Mouse (Mus musculus): ENCODE data around the gene Fgf7.

Fgf7 gene

DNA sequence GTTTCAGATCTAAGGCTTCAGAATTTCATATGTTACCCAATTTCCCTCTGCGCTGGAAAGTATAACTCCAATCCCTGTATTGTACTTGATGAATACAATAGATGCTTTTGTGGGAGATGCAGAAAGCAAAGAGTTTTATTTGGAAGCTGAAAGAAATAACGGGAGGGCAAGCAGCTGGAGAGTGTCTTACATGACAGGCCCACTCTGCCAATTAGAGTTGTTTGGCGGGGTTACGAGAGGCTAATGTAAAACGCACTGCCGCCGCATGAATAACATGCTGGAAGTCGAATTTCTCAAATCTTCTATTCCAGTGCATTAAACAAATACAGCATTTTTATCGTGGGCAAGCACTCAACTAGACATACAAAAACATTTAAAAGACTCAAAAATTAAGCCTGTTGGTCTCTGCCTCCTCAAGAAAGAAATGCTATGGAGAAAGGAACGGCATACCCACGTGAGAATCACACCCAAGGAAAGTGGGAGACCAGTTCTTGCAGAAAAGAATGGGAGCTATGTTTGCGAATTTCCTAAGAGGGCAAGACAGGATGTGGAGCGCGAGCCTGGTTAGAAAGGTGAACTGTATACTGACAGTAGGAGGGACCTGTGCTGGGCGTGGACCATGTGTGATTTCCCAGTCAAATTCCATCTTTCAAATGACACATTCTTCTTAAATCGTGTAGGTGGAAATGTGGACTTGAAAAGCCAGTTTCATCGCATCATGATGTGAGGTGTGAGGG, 26.7 kb downstream of the Fgf7 start:
- DNase-seq, result peak; percentile 17

- no peak for DNase-seq
These were observed 28.4 kb downstream of the Fgf7 start for GRCm38 (mm10) chr2:126062876-126063275.

DNA sequence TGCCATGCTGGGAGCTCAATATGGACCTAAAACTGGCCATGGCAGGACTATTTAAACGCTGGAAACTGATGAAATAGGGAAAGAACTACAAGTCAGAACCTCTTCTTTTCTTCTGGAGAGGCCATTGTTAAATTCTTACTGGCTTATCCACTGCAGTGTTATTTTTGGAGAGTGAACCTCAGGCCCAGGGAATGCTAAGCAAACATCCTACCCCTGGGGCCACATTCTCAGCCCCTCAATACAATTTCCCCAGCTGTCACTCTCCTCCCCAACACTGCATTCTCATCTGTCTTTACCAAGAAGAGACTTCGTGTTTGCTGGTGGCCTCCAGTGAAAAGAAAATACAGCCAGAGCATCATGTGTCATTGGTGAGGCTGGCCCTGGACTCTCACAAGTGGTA, 30.4 kb downstream of the Fgf7 start:
- DNase-seq, result peak; percentile 21

DNA sequence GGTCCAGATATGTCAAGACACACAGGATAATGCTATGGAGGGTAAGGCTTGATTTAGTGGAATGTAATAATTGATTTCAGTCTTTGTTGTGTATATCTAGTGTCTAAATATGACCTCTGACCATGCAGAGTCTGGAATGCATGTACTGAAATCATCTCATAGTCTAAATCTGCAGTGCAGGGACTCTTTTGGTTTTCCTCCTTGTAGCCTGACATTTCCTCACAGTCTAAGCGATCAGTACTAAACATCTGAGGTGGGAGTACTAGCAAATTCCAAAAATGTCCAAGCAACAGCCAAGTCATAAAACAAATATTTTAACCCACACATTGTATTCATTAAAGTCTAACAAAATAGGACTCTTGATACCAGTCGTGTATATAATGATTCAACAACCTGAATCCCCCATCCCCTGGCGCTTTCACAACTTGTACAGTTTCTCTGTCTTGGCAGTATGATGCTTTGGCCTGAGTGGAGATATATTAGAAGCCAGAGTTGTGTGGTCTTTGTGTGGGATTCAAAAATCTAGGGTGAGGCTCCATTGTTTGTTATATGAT, 30.9 kb downstream of the Fgf7 start:
- no peak for DNase-seq

GRCm38 (mm10) chr2:126069740-126070139, 35.3 kb downstream of the Fgf7 start:
- DNase-seq, result no peak

- DNase-seq, result no peak
These were observed 39.3 kb downstream of the Fgf7 start for GRCm38 (mm10) chr2:126073744-126074143.

DNA sequence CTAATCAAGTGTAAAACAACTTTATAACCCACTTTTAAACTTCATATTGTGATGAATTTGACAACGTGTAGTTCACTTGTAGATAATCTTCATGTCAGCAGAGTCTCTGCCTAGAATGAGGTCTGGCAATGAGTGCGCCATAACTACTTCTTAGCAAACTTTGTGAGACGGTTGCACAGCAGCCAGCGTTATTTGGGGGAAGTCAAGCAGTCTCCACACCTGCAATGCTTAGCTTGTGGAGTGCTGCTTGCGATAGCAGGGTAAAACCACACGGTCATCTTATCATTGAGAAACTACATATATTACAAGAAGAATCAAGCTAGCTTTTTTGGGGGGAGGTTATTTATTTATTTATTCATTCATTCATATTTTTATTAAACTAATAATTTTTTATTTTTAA, 42.0 kb downstream of the Fgf7 start:
- no peak for DNase-seq

GRCm38 (mm10) chr2:126079086-126079485, 44.6 kb downstream of the Fgf7 start:
- no peak for DNase-seq

DNA sequence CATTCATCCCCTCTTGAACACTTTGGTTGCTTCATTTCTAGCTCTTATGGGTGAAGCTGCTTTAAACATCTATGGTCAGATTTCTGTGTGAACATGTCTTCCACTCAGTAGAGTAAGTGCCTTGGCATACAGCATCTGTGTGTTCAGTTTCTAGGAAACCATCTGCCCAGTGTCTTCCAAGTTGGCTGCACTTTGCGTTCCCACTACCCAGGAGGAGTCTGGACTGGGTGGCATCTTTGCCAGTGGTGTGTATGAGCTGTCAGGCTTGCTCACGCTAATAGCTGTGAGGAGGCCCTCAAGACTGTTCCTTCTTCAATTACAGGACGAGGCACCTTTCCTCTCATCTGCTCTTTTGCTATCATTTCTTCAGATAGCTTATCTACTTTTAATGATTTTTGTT, 49.9 kb downstream of the Fgf7 start:
- DNase-seq, result no peak

DNA sequence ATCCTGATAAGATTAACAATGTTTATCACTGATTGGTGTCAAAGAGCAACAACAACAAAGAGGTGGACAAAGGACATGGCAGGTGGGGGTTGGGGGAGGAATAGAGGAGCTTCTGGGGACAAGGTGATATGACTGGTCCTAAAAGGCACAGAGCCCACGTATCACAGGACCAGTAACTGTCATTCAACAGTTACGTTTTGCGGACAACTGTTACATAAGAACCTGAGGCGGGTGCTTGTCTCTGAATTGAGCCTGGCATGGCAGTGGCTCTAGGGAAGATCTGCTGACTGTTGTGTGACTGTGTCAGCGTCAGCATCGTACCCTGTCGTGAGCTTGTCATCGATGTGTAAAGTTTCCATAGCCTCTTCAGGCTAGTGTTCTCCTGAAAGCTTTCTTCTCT, 51.7 kb downstream of the Fgf7 start:
- no peak for DNase-seq

DNA sequence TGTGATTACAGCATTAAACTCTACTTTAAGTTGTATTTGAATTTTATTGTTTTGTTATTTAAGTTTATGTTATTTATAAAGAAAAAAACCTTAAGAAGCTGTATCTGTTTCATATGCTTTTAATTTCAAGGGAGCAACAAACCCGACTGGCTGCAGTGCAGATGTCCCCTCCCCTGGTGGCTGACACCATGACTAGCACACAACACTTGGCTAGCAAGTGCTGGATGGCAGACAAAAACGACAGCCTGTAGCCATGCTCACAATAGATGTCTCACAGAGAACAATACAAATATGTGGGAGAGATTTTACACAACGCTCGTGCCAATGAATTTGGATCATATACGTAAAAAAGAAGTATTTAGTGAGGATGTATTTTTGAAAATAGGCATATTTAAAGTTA, 56.0 kb downstream of the Fgf7 start:
- no peak for DNase-seq

DNA sequence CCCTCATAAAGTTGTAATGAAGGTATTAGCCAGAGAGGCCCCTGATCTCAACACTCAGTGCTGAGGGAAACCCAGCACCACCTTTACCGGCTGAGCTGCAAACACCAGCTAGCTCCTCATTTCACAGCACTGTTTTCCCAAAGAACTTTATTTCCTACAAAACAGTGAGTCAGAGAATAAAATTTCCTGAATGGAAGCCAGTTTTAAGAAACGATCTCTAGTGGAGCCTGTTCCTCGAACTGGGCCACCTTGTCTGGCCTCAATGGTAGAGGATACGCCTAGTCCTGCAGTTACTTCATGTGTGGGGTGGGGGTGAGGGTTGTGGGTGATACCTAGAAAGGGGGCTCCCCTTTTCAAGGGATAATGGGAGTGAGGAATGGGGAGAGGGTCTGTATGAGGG, 60.2 kb downstream of the Fgf7 start:
- no peak for DNase-seq

All from retina, postnatal 1 day (tissue).